Mouse (Mus musculus) heart, embryonic 16.5 days (tissue): Measurements from ENCODE around the gene Zbed6. TPM values are rescaled to one million over a fixed set of nuclear protein-coding genes. Genes with fewer than 3 reads are reported as not detected.

Experiments used
- ATAC-seq: fragments of 200-750 bp; cut with Nextera tagmentation; replicated peaks from 2 replicates; pipeline ENCODE4 v1.8.0; 2017; ENCODE audit warnings: moderate number of reproducible peaks; ENCODE audit not compliant: insufficient read depth, low FRiP score; ENCODE audit errors: extremely low read depth
- H3K27ac ChIP-seq: fragments of 300-500 bp; sonication (generic); 2 replicates; pipeline ENCODE4 v1.5.1; 2014; ENCODE audit warnings: mild to moderate bottlenecking, low read length, control low read depth, moderate library complexity
- H3K27me3 ChIP-seq: fragments of 300-500 bp; sonication (generic); 2 replicates; pipeline ENCODE4 v1.6.1; 2014; ENCODE audit warnings: low read length, mixed read lengths; ENCODE audit not compliant: control insufficient read depth, insufficient read depth
- H3K36me3 ChIP-seq: fragments of 300-500 bp; sonication (generic); 2 replicates; pipeline ENCODE4 v1.6.1; 2014; ENCODE audit not compliant: control insufficient read depth, insufficient read depth
- H3K4me1 ChIP-seq: fragments of 300-500 bp; sonication (generic); 2 replicates; pipeline ENCODE4 v1.6.1; 2014; ENCODE audit warnings: low read length, mixed read lengths; ENCODE audit not compliant: control insufficient read depth, insufficient read depth
- H3K4me2 ChIP-seq: fragments of 300-500 bp; sonication (generic); 2 replicates; pipeline ENCODE4 v1.6.1; 2014; ENCODE audit warnings: low read depth, mild to moderate bottlenecking, control low read depth, low read length
- H3K4me3 ChIP-seq: fragments of 300-500 bp; sonication (generic); 2 replicates; pipeline ENCODE4 v1.5.1; 2014; ENCODE audit warnings: mild to moderate bottlenecking, control low read depth, low read length
- H3K9ac ChIP-seq: fragments of 300-500 bp; sonication (generic); 2 replicates; pipeline ENCODE4 v1.6.1; 2014; ENCODE audit warnings: low read length, control low read depth
- H3K9me3 ChIP-seq: fragments of 300-500 bp; sonication (generic); replicated peaks from 2 replicates; pipeline ENCODE4 v1.6.1; 2016; ENCODE audit warnings: low read length; ENCODE audit not compliant: control insufficient read depth
- WGBS: fragments of 180-500 bp; shearing (Covaris S2); extraction: QIAGEN DNeasy Blood & Tissue Kit; methylation state at CpG from one replicate; pipeline ENCODE4 v1.1.7; 2014; 5-methylcytosine and 5-hydroxymethylcytosine counted together
- polyA plus RNA-seq: library from polyadenylated mRNA; unstranded; fragments of >200 nt; fragmentation: Nextera tagmentation; extraction: Ambion mirVana; gene quantifications from 2 replicates; pipeline ENCODE4 v1.2.1, GENCODE M21; 2015

Zbed6 gene
- polyA plus RNA-seq, 1 experiment from 2014 or later = not detected

DNA sequence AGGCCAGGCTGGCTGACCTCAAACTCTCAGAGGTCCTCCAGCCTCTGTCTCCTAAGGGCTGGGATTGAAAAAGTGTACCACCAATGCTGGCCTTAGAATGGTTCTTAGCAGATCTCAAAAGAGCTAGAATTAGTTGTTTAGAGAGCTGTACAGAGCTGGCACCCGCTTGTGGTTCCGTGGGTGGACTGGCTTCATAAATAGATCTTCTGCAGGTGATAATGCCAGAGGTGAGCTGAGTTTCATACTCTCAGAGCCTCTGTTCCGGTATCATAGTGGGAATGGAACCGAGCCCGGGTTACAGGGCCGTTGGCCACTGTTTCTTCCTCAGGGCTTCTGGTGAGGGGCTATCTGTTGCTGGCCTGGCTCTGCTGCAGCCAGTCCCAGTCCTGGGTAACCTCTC, 30.4 kb upstream of the Zbed6 start:
- no peaks in the 10 kb centered on the region for H3K36me3 ChIP-seq
- no peak overlapping the region for H3K4me2 ChIP-seq
- H3K27me3 ChIP-seq = no peaks in the 10 kb centered on the region
- no peak overlapping the region for H3K9ac ChIP-seq
- H3K27ac ChIP-seq = no peak overlapping the region
- no peak overlapping the region for H3K4me3 ChIP-seq
- no peaks in the 10 kb centered on the region for H3K9me3 ChIP-seq
- H3K4me1 ChIP-seq = peaks cover 21% of the 10 kb centered on the region
- 93% methylated on average over 6 of the region's 6 CpGs for WGBS
- no peak for ATAC-seq

DNA sequence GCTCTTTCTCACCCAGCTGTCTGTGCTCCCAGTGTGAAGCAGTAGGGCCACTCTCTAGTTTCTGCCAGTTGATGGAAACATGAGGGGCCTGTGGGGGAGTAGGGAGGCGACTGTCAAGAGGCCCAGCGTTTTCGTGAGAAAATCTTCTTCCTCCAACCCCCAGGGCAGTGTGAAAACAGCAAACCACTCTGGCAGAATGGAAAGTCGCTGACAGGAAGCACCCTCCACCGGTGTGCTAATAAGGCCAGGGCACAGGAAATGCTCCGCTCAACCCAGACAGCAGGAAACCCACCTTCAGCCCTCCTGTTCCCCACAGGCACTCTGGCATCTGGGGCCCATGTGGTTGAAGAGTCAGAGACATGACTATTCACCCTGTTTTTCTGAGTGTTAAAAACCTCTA, 29.2 kb upstream of the Zbed6 start, which contains the start of gene Lax1:
Gene Lax1, minus strand, starts transcription at position 212 of the 400 bp plus-strand sequence.
- WGBS = 23% methylated on average over 6 of the region's 6 CpGs
- H3K9ac ChIP-seq = no peak within 1 kb of the TSS

DNA sequence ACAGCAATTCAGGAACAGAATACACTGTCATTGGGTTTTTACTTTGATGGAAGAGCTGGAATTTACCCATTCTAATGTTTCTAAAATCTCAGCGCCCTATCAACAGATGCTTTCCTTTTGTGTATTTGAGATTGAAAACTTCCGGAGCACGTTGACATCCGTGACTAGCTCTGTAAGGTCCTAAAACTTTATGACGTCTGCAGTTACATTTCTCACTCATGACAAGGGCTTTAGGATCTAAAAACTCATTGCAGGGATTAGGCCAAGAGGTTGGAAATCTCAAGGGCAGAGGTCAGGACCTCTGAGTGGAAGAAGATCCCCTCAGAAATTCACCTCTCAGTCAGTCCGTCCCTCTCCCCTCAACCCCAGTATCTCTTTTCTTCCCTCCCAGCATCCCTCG, 27.6 kb upstream of the Zbed6 start:
- H3K9ac ChIP-seq = no peak overlapping the region
- 69% methylated on average over 7 of the region's 7 CpGs for WGBS
- no peaks in the 10 kb centered on the region for H3K27me3 ChIP-seq
- no peaks in the 10 kb centered on the region for H3K4me1 ChIP-seq
- no peak overlapping the region for H3K4me3 ChIP-seq
- no peak overlapping the region for H3K4me2 ChIP-seq
- H3K36me3 ChIP-seq = no peaks in the 10 kb centered on the region
- no peaks in the 10 kb centered on the region for H3K9me3 ChIP-seq
- H3K27ac ChIP-seq = no peak overlapping the region
- no peak for ATAC-seq

More for the DNA sequence above, 29.2 kb upstream of the Zbed6 start, which contains the start of gene Lax1:
- ATAC-seq = no peak
- Histone ChIP-seq H3K27ac (peak within 1 kb of the TSS; percentile 17; the same call in 1 of the 2 replicates), H3K4me3 (peak within 1 kb of the TSS; percentile 4; the same call in 1 of the 2 replicates), H3K9me3 (no peaks in the 10 kb centered on the region), H3K36me3 (no peaks in the 10 kb centered on the region), H3K27me3 (no peaks in the 10 kb centered on the region), H3K4me2 (no peak within 1 kb of the TSS; the same call in 1 of the 2 replicates), H3K4me1 (peaks cover 11% of the 10 kb centered on the region)

DNA sequence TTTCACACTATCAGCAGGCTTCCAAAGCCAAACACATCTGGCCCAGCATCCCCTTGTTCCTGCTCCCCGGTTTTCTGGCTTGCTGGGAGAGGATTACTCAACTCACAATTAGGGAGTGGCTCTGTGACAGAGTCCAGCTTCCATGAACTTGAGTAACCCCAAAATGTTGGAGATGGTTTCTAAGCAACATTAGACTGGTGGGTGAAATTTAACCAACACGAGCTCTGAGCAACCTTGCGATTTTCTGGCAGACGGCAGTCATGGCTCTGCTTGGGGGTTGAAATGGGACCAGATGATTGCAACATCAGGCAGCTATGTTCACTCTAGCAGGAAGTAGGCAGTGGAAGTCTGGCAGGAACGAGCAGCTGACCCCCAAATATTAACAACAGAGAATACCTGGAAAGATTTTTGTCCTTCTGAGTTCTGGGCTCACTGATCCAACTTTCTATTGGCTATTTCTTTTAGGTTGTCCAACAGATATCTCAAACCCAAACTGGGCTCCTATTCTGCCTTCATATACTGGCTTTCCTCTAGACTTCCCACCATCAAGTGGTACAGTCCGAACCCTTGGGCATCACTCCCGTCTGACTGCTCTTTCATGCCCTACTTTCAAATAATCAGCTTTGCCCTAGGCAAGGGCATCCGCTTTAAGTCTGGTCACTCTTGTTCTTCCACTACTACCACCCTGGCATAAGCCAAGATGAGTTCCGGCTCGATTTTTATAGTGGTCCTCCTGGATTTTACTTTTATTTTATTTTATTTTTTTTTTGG, 25.2 kb upstream of the Zbed6 start:
- H3K36me3 ChIP-seq = no peaks in the 10 kb centered on the region
- H3K9me3 ChIP-seq = no peaks in the 10 kb centered on the region
- 67% methylated on average over 10 of the region's 10 CpGs for WGBS
- no peak overlapping the region for H3K9ac ChIP-seq
- no peak overlapping the region for H3K27ac ChIP-seq
- no peaks in the 10 kb centered on the region for H3K4me1 ChIP-seq
- no peak overlapping the region for H3K4me3 ChIP-seq
- H3K27me3 ChIP-seq = no peaks in the 10 kb centered on the region
- no peak overlapping the region for H3K4me2 ChIP-seq
- ATAC-seq = 0 out of 2 replicates have a peak, but pooled peaks have one; percentile 18

DNA sequence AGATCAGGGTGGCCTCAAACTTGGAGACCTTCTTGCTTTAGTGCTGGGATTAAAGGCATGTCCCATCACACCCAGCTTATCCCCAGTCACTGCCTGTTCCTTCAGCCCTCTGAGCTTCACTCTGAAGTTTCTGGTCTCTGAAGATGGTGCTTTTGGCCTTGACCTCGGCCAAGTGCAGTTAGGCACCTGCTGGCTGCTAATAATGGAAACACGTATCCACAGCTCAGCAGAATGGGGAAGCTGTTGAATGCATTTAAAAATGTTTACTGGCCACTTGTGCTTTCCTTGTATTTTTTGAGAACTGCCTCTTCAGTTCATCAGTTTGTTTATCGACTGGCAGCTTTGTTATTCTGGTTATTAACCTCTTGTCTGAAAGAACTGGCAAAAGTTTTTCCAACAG, 11.1 kb upstream of the Zbed6 start:
- no peak for ATAC-seq
- no peak overlapping the region for H3K4me2 ChIP-seq
- H3K27me3 ChIP-seq = no peaks in the 10 kb centered on the region
- 60% methylated on average over 3 of the region's 3 CpGs for WGBS
- H3K9me3 ChIP-seq = no peaks in the 10 kb centered on the region
- no peak overlapping the region for H3K4me3 ChIP-seq
- no peaks in the 10 kb centered on the region for H3K36me3 ChIP-seq
- no peak overlapping the region for H3K9ac ChIP-seq
- H3K27ac ChIP-seq = no peak overlapping the region
- H3K4me1 ChIP-seq = no peaks in the 10 kb centered on the region

DNA sequence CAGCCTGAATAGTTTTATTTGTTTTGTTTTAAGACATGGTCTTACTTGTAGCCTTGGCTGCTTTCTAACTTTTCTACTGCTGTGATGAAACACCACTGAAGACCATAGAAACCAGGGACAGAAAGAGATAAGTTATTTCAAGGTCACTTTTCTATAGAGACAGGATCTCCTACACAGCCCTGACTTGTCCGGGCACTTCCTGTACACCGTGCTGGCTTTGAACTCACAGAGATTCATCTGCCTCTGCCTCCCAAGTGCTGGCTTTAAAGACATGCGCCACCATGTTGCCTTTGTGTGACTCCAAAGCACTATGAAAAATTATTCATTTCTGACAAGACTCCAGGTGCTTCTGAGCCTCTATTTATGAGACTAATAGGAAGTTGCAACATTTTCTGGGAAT, 10.6 kb upstream of the Zbed6 start:
- ATAC-seq = no peak
- Histone ChIP-seq H3K4me2 (no peak overlapping the region), H3K4me3 (no peak overlapping the region), H3K9ac (no peak overlapping the region), H3K27ac (no peak overlapping the region), H3K9me3 (no peaks in the 10 kb centered on the region), H3K4me1 (no peaks in the 10 kb centered on the region), H3K36me3 (no peaks in the 10 kb centered on the region), H3K27me3 (no peaks in the 10 kb centered on the region)
- WGBS = 71% methylated on average over 3 of the region's 3 CpGs

DNA sequence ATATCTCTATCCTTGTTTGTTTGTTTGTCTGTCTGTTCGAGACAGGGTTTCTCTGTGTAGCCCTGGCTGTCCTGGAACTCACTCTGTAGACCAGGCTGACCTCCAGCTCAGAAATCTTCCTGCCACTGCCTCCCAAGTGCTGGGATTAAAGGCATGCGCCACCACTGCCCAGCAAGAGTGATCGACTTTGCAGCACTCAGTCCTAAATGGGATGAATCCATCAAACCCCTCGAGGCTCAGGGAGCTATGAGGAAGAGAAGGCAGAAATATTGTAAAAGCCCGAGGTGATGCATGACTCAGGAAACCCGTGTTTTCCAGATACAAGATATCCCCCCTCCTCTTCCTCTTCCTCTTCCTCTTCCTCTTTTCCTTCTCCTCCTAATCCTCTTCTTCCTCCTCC, 10.1 kb upstream of the Zbed6 start:
- Histone ChIP-seq H3K4me1 (no peaks in the 10 kb centered on the region), H3K27me3 (no peaks in the 10 kb centered on the region), H3K4me3 (no peak overlapping the region), H3K4me2 (no peak overlapping the region), H3K9me3 (no peaks in the 10 kb centered on the region), H3K27ac (no peak overlapping the region), H3K36me3 (no peaks in the 10 kb centered on the region), H3K9ac (no peak overlapping the region)
- 71% methylated on average over 6 of the region's 6 CpGs for WGBS
- ATAC-seq = no peak

DNA sequence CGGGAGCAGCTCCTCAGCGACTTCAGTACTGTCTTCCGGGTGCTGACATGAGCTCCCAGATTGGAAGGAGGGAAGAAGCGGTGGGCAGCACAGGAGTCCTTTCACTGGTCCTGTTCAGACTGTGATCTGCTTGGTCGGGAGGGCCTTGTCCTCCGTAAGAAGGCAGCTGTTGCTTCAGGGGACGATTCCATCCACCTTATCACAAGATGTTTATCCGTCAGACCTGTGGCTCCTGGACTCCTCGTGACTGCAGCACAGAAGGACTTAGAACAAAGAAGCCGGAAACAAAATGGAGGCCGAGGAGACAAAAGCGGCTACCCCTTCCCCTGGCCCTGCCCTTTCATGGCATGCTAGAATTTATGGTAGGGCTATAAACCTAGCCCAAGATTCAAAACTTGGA, 9.5 kb upstream of the Zbed6 start:
- H3K36me3 ChIP-seq = no peaks in the 10 kb centered on the region
- no peak overlapping the region for H3K4me3 ChIP-seq
- H3K27ac ChIP-seq = no peak overlapping the region
- no peak overlapping the region for H3K9ac ChIP-seq
- no peak overlapping the region for H3K4me2 ChIP-seq
- no peaks in the 10 kb centered on the region for H3K4me1 ChIP-seq
- no peaks in the 10 kb centered on the region for H3K27me3 ChIP-seq
- H3K9me3 ChIP-seq = no peaks in the 10 kb centered on the region
- WGBS = 79% methylated on average over 12 of the region's 12 CpGs
- ATAC-seq = no peak

DNA sequence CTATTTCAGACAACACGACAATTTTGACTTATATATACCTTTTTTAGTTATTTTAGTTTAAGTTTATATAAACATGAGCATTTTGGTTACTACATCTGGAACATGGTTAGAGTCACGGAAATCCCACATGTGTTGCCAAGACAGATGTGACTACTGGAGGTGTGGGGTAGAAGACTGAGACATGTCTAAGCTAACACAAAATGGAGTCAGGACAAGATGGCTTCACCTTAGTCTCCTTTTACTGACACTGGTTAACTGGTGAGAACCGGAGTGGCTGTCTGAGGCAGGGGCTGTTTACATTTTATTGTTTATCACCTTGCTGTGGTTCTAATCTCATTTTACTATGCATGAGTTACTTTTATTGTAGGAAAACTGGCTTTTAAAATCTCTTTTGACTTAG, 7.9 kb upstream of the Zbed6 start:
- H3K4me2 ChIP-seq = no peak overlapping the region
- no peak overlapping the region for H3K9ac ChIP-seq
- no peak overlapping the region for H3K27ac ChIP-seq
- no peaks in the 10 kb centered on the region for H3K4me1 ChIP-seq
- 82% methylated on average over 3 of the region's 3 CpGs for WGBS
- no peaks in the 10 kb centered on the region for H3K36me3 ChIP-seq
- no peaks in the 10 kb centered on the region for H3K9me3 ChIP-seq
- no peak overlapping the region for H3K4me3 ChIP-seq
- ATAC-seq = no peak
- no peaks in the 10 kb centered on the region for H3K27me3 ChIP-seq
